Mouse (Mus musculus): Measurements from ENCODE around the gene Arhgef17. TPM values are rescaled to one million over a fixed set of nuclear protein-coding genes. Genes with fewer than 3 reads are reported as not detected.
"Not testable (repeated sequence)": the region's sequence is repeated elsewhere in the genome, so short reads cannot be mapped to it uniquely, and the experiment has no call there.

Arhgef17 gene
- total RNA-seq, 2 experiments from 2014 or later: 40.4 to 43.6 TPM

DNA sequence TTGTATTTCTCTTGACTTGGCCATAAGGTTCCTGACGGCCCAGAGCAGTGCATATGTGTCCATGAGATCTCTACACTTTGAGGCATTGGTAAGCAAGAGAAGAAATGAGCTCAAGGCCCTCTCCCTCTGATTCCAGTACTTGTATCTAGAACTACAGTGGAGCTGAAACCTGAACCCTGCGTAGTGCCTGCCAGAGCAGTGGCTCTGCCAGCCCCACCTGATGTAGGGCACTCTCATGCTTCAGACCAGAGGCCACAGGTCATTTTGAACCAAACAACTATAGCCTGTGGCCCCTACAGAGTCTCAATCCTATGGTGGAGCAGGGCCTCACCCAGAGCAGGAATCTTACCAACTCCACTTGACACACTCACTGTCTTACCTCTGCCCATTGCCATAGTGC lies 82.4 kb downstream of the Arhgef17 start:
- no peak for DNase-seq (ENCODE audit: low spot score in 2 of 2)

DNA sequence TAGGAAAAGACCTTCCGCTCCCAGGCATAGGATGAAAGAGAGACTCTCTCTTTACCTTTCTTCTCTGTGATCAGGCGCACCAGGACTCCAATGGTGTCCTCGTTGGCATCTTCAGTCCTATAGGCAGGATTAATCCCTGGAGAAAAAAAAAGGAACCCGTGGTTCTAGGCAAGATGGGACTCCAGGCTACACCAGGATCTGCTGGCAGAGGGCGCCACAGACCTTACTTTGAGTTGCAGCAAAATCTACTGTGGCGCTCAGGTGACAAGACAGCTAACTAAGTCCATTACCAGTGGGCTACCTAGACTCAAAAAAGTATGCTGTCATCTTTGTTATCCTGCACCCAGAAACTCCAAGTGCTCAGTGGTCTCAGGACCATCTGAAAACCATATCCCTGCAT lies 83.2 kb downstream of the Arhgef17 start:
- DNase-seq (ENCODE audit: low spot score in 2 of 2): peak in 1 of 2 experiments; percentile 64

DNA sequence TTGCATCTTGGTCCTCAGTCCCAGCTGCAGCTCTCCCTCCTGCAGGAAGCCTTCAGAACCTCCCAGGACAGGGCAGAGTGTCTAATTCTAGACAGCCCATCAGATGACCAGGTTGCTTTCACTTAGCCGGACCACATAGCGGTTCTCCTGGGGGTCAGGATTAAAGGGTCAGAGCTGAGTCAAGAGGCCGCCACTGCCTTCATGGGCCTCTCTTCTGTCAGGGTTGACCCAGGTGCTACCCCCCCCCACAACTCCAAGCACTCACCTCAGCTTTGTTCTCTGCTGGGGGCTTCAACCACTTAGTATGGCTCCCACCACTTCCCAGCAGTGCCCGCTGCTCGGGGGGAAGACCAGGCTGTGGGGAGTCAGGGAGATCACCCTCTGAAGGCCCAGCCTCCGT lies 84.8 kb downstream of the Arhgef17 start:
- DNase-seq (ENCODE audit: low spot score in 2 of 2): no peak

GRCm38 (mm10) chr7:100846033-100846432 lies 85.9 kb downstream of the Arhgef17 start:
- not testable (repeated sequence) for DNase-seq (ENCODE audit: low spot score in 2 of 2)

DNA sequence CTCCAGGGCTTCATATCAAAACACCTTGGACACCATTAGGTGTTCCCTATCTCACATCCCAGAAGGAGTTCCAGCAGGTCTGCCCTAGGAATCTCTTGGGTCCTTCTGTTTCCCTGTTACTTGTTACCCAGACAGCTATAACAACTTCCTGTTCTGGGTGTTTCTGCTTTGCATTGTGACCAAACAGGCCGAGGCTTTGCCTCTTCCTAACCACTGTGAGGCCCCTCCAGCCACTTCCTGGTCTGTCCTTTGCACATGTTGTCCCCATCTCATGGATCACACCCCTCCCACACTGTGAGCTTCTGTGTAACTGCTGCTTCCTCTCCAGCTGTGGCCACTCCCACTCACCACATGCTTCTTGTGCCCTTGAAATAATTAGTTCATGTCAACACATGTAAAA lies 86.5 kb downstream of the Arhgef17 start:
- no peak for DNase-seq (ENCODE audit: low spot score in 2 of 2)

- DNase-seq (ENCODE audit: low spot score in 2 of 2): no peak
These were observed 86.9 kb downstream of the Arhgef17 start for GRCm38 (mm10) chr7:100845026-100845400.

- no peak for DNase-seq (ENCODE audit: low spot score in 2 of 2)
These were observed 87.4 kb downstream of the Arhgef17 start for GRCm38 (mm10) chr7:100844385-100845025.

GRCm38 (mm10) chr7:100843866-100844265 lies 88.0 kb downstream of the Arhgef17 start:
- no peak for DNase-seq (ENCODE audit: low spot score in 2 of 2)

GRCm38 (mm10) chr7:100842175-100842574 lies 89.7 kb downstream of the Arhgef17 start:
- DNase-seq (ENCODE audit: low spot score in 2 of 2): no peak

DNA sequence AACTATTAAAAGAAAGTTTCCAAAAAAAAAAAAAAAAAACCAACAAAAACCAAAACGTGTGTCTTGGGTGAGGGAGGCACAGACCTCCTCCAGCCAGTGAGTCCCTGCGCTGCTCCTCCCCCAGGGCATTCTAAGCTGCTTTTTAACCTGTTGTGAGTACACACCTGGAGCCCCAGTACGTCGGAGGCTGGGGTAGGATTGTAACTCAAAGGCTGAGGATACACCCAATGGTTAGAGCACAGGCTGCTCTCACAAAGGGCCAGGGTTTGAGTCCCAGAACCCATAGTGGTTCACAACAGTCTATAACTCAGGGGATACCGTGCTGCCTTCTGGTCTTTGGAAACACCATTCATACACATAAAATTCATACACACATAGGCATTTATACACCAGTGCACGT lies 90.3 kb downstream of the Arhgef17 start:
- no peak for DNase-seq (ENCODE audit: low spot score in 2 of 2)

GRCm38 (mm10) chr7:100840906-100841305 lies 91.0 kb downstream of the Arhgef17 start:
- DNase-seq (ENCODE audit: low spot score in 2 of 2): no peak

DNA sequence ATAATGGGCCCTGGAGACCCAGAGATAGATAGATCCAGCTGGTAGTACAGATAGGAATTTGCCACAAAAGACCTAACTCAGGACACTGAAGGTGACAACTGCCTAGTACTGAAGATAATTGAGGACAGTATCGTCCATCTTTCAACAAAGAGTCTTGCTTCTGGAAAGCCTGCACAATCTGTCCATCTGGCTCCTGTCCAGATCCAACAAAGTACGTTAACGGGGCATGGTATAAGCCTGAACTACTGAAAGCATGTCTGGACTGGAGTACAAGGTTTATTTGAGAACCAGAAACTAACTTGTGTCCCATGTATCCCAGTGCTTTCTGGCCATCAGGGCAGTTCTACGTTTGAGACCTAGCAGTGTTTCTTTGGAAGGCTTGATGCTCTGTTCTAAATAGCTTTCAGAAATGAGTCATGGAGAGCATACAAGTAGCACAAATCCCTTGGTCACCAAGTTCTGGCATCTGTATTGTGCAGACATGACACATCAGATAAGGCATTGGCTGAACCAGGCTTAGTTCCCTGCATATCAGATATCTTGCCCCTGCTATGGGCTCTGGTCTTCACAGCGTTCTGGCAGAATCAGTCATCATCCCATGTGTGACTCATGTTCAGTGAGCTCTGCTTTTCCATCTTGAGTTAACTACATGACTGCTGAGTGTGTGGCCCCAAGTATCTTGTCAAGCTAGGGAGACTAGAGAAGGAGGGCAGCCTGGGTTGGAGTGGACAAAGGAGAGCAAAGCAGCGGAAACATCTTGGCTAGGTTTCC lies 92.1 kb downstream of the Arhgef17 start:
- no peak for DNase-seq (ENCODE audit: low spot score in 2 of 2)

DNA sequence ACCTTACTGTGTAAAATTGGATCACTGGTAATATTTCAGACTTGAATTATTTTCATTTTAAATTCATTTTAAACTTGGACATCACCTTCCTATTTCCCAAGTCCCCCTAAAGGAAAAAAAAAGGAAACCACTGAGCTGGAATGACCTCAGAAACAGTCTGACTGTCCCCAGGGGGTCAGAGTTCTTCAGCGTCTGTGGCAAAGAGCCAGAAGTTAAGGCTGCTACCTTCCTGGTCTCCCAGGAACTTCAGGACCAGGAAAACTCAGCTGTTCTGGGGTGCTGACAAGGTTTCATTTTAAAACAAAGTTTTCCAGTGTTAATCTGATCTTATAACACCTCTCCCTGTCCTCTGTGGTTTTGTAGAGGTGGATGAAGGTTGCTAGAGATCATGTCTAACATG lies 94.2 kb downstream of the Arhgef17 start:
- no peak for DNase-seq (ENCODE audit: low spot score in 2 of 2)

GRCm38 (mm10) chr7:100836657-100837056 lies 95.2 kb downstream of the Arhgef17 start:
- DNase-seq (ENCODE audit: low spot score in 2 of 2): no peak

DNA sequence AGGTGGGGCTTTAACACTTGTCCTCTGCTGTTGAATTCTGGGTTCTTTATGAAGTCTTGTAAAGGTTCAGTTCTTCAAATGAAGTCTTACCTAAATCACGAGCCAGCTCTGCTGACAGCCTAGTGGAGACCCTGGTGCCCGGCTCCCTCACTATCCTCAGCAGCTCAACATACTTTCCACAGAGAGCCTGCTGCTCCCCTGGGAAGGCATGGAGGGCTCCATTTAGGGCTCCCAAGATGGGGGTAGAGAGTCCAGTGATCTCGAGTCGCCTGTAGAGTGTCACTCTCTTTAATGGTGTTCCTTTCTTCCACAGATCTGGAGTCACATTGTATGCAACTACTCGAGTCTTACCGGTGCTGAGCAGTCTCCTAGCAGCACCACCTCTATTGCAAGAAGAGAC lies 96.2 kb downstream of the Arhgef17 start:
- DNase-seq (ENCODE audit: low spot score in 2 of 2): no peak

DNA sequence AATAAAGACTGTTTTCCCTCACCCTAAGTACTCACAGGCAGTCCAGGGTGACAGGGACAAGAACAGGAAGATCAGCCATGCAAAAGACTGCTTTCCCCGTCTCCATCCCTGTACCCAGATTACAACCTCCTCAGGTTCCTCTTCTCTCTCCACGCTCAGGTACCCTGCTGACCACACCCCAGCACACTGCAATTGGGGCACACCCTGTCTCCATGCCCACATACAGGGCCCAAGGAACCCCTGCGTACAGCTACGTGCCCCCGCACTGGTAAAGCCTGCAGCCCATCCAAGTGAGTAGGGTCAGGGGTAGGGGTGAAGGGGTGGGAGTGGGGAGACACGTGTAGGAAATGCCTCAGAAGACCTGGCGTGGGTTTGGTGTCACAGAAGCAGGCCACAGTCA lies 96.7 kb downstream of the Arhgef17 start:
- DNase-seq (ENCODE audit: low spot score in 2 of 2): no peak

DNA sequence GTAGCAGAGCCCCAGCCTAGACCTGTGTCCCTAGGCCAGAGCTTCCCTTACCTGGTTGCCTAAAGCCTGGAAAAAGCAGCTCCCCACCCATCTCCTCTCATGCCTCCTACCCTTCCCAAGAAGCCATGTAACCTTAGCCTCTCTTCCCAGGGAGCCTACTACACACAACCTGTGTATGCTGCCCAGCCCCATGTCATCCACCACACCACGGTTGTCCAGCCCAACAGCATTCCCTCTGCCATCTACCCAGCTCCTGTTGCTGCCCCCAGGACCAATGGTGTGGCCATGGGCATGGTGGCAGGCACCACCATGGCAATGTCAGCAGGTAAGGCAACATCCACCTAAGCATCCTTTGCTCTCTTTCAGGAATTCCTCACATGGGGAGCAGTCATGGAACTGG lies 98.0 kb downstream of the Arhgef17 start:
- DNase-seq (ENCODE audit: low spot score in 2 of 2): no peak

GRCm38 (mm10) chr7:100828549-100828948 lies 103.4 kb downstream of the Arhgef17 start:
- no peak for DNase-seq (ENCODE audit: low spot score in 2 of 2)

GRCm38 (mm10) chr7:100824661-100825060 lies 107.2 kb downstream of the Arhgef17 start:
- no peak for DNase-seq (ENCODE audit: low spot score in 2 of 2)

All from gastrocnemius, postnatal 4 days (tissue).